In the genomic region with DNA sequence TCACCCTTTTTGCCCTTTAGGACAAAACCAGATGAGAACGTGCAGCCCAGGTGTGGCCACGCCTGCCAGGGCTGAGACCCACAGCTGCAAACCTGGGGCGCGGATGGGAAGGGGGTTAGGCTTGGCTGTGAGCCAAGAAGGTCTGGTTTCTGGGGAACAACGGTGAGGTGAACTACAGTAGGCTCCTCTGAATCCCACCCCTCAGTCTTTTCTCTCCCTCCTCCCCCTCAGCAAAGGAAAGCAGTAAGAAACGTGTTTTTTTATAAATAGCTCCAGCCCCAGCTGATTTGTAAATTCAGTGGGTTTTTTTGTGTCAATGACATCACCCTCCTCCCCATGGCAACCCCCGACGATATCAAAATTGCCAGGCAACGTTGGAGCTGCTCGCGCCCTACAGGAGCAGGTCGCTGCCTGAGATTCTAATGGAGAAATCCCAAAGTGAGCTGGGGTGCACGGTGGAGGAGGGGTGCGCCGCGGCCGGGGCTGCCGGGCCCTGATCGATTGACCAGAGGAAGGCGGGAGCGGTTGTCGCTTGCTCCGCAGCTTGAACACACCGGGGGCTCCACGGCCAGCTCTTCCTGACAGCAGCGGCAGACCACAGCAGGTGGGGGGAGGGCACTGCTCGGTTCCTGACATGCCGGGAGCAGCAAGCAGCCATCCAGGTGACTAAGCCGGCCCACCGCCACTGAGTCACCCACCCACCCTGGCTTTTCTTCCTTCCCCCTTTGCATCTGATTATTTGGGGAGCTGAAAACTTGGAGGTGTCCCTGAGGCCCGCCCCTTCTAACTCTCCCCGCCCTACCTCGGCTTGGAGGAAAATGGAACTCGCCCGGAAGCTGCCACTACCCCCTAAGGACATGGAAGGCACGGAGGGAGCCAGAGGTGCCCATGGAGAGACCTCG, we compare ENCODE assay signal across 8 mouse cellular contexts. TPM values are rescaled to one million over a fixed set of nuclear protein-coding genes. Genes with fewer than 3 reads are reported as not detected.
DNase-seq lines count a peak whose midpoint lies in the region; ATAC-seq lines count a peak whose summit lies in the region.

A gene (plus strand): TSS at position 402 of the 902 bp plus-strand sequence.

- no peak for DNase-seq in kidney, postnatal 25 days
- peak; percentile 77 for DNase-seq in R1 (ENCODE audit: low read depth, low spot score)
- DNase-seq in hindbrain, embryonic 14.5 days (ENCODE audit: low spot score): peak; percentile 70
- peak; percentile 51 for DNase-seq in limb, embryonic 10.5 days (ENCODE audit: low spot score)

- no peak within 1 kb of the TSS for H3K27ac ChIP-seq in kidney, embryonic 14.5 days (ENCODE audit: low read depth, low read length)
- peak within 1 kb of the TSS; percentile 34; the same call in 1 of the 2 replicates for H3K27ac ChIP-seq in embryonic facial prominence, embryonic 15.5 days (replicated peaks)
- peak within 1 kb of the TSS; percentile 76 for H3K27ac ChIP-seq in hindbrain, embryonic 14.5 days
- peak within 1 kb of the TSS; percentile 26; the same call in 1 of the 2 replicates for H3K27ac ChIP-seq in limb, embryonic 10.5 days
- peak within 1 kb of the TSS; percentile 81 for H3K27ac ChIP-seq in neural tube, embryonic 15.5 days (replicated peaks)

- H3K4me3 ChIP-seq in kidney, embryonic 14.5 days (ENCODE audit: low read length): peak within 1 kb of the TSS; percentile 40
- peak within 1 kb of the TSS; percentile 37 for H3K4me3 ChIP-seq in embryonic facial prominence, embryonic 15.5 days (replicated peaks)
- H3K4me3 ChIP-seq in hindbrain, embryonic 14.5 days (replicated peaks; ENCODE audit: low read length): peak within 1 kb of the TSS; percentile 52
- peak within 1 kb of the TSS; percentile 53 for H3K4me3 ChIP-seq in limb, embryonic 10.5 days
- peak within 1 kb of the TSS; percentile 56 for H3K4me3 ChIP-seq in neural tube, embryonic 15.5 days (replicated peaks)

- no peak for ATAC-seq in kidney, embryonic 14.5 days (ENCODE audit: low FRiP score, low TSS enrichment)
- 0 out of 2 replicates have a peak, but pooled peaks have one; percentile 19 for ATAC-seq in embryonic facial prominence, embryonic 15.5 days (ENCODE audit: insufficient number of reproducible peaks, low FRiP score, low TSS enrichment, low read depth)
- ATAC-seq in hindbrain, embryonic 14.5 days (ENCODE audit: low FRiP score): peak; percentile 41
- ATAC-seq in neural tube, embryonic 15.5 days (ENCODE audit: low FRiP score): peak; percentile 62
- no peak for ATAC-seq in monocyte, adult 5-6 weeks (replicated peaks; ENCODE audit: insufficient number of reproducible peaks, low FRiP score, low TSS enrichment, poor library complexity, severe bottlenecking)

- H3K4me1 ChIP-seq in kidney, embryonic 14.5 days (ENCODE audit: control insufficient read depth, insufficient read depth, low read length): peaks cover 14% of the 10 kb centered on the region
- H3K4me1 ChIP-seq in embryonic facial prominence, embryonic 15.5 days: peaks cover 30% of the 10 kb centered on the region
- H3K4me1 ChIP-seq in hindbrain, embryonic 14.5 days (replicated peaks; ENCODE audit: control insufficient read depth, insufficient read depth, low read length): peaks cover 30% of the 10 kb centered on the region
- peaks cover 50% of the 10 kb centered on the region for H3K4me1 ChIP-seq in limb, embryonic 10.5 days
- peaks cover 60% of the 10 kb centered on the region for H3K4me1 ChIP-seq in neural tube, embryonic 15.5 days

- H3K4me2 ChIP-seq in kidney, embryonic 14.5 days (replicated peaks; ENCODE audit: low read depth, low read length): peak within 1 kb of the TSS; percentile 74
- peak within 1 kb of the TSS; percentile 54 for H3K4me2 ChIP-seq in embryonic facial prominence, embryonic 15.5 days (replicated peaks)
- H3K4me2 ChIP-seq in hindbrain, embryonic 14.5 days (replicated peaks): peak within 1 kb of the TSS; percentile 75
- H3K4me2 ChIP-seq in neural tube, embryonic 15.5 days: peak within 1 kb of the TSS; percentile 82

- H3K9ac ChIP-seq in kidney, embryonic 14.5 days (ENCODE audit: low read depth, low read length): peak within 1 kb of the TSS; percentile 51
- H3K9ac ChIP-seq in embryonic facial prominence, embryonic 15.5 days: no peak within 1 kb of the TSS
- peak within 1 kb of the TSS; percentile 75 for H3K9ac ChIP-seq in hindbrain, embryonic 14.5 days
- peak within 1 kb of the TSS; percentile 64 for H3K9ac ChIP-seq in neural tube, embryonic 15.5 days (replicated peaks)

- H3K36me3 ChIP-seq in kidney, embryonic 14.5 days (ENCODE audit: control insufficient read depth, insufficient read depth, low read length): no peaks in the 10 kb centered on the region
- no peaks in the 10 kb centered on the region for H3K36me3 ChIP-seq in embryonic facial prominence, embryonic 15.5 days
- no peaks in the 10 kb centered on the region for H3K36me3 ChIP-seq in hindbrain, embryonic 14.5 days (replicated peaks; ENCODE audit: control insufficient read depth, insufficient read depth)
- H3K36me3 ChIP-seq in limb, embryonic 10.5 days: no peaks in the 10 kb centered on the region
- no peaks in the 10 kb centered on the region for H3K36me3 ChIP-seq in neural tube, embryonic 15.5 days

- under 1% methylated on average over 35 of the region's 37 CpGs for WGBS in kidney, embryonic 14.5 days
- 1% methylated on average over 37 of the region's 37 CpGs for WGBS in embryonic facial prominence, embryonic 15.5 days
- WGBS in hindbrain, embryonic 14.5 days: 2% methylated on average over 37 of the region's 37 CpGs
- 2% methylated on average over 37 of the region's 37 CpGs for WGBS in limb, embryonic 10.5 days
- WGBS in neural tube, embryonic 15.5 days: 2% methylated on average over 37 of the region's 37 CpGs

- no peaks in the 10 kb centered on the region for H3K9me3 ChIP-seq in kidney, embryonic 14.5 days (ENCODE audit: control insufficient read depth, low read length)
- no peaks in the 10 kb centered on the region for H3K9me3 ChIP-seq in embryonic facial prominence, embryonic 15.5 days (replicated peaks)
- no peaks in the 10 kb centered on the region for H3K9me3 ChIP-seq in hindbrain, embryonic 14.5 days (ENCODE audit: control insufficient read depth, low read length)
- no peaks in the 10 kb centered on the region for H3K9me3 ChIP-seq in limb, embryonic 10.5 days (replicated peaks)
- no peaks in the 10 kb centered on the region for H3K9me3 ChIP-seq in neural tube, embryonic 15.5 days (replicated peaks)

- peaks cover 19% of the 10 kb centered on the region for H3K27me3 ChIP-seq in kidney, embryonic 14.5 days (ENCODE audit: control insufficient read depth, insufficient read depth, low read length)
- H3K27me3 ChIP-seq in embryonic facial prominence, embryonic 15.5 days: peaks cover 17% of the 10 kb centered on the region
- no peaks in the 10 kb centered on the region for H3K27me3 ChIP-seq in hindbrain, embryonic 14.5 days (ENCODE audit: control insufficient read depth, insufficient read depth, low read length)
- H3K27me3 ChIP-seq in limb, embryonic 10.5 days (ENCODE audit: low read depth, poor library complexity, severe bottlenecking): peaks cover 55% of the 10 kb centered on the region
- H3K27me3 ChIP-seq in neural tube, embryonic 15.5 days (replicated peaks): no peaks in the 10 kb centered on the region

RNA-seq across cellular contexts. Expression of the gene that starts here (rescaled TPM):
- 0.54 and 0.90 TPM in 2 replicates for polyA plus RNA-seq in kidney, embryonic 14.5 days (2014; fragmentation: Nextera tagmentation; extraction: Ambion mirVana)
- 8.5 TPM in 2 replicates for polyA plus RNA-seq in embryonic facial prominence, embryonic 15.5 days (2015; fragmentation: Nextera tagmentation; extraction: Ambion mirVana)
- 39.9 and 41.7 TPM in 2 replicates for polyA plus RNA-seq in hindbrain, embryonic 14.5 days (2014; fragmentation: Nextera tagmentation; extraction: Ambion mirVana)
- 0.65 and 0.75 TPM in 2 replicates for polyA plus RNA-seq in limb, embryonic 10.5 days (2016; fragmentation: Nextera tagmentation; extraction: Ambion mirVana)
- 40.2 and 42.4 TPM in 2 replicates for polyA plus RNA-seq in neural tube, embryonic 15.5 days (2015; fragmentation: Nextera tagmentation; extraction: Ambion mirVana)
- total RNA-seq in monocyte, adult 5-6 weeks (2017): 0.21 TPM in 1 of 3 replicates, not detected in the others

Comparison
In these comparisons a context has a peak if more than half of its experiments do, and no peak if none do; other contexts are left out.
1. Peak in DNase-seq, H3K4me3 ChIP-seq and H3K27ac ChIP-seq in limb, embryonic 10.5 days; RNA of the gene not detected or under 1 TPM.
2. ATAC-seq: peak in embryonic facial prominence, embryonic 15.5 days (single experiment), hindbrain, embryonic 14.5 days (single experiment) and neural tube, embryonic 15.5 days (single experiment); none in kidney, embryonic 14.5 days (single experiment) and monocyte, adult 5-6 weeks (single experiment).
3. DNase-seq: peak in R1 (single experiment) and hindbrain, embryonic 14.5 days (single experiment); none in kidney, postnatal 25 days (0 of 2).
4. Peak in every context shown above with its lines, with median percentiles within 50 percentile points of each other: H3K4me2 ChIP-seq and H3K4me3 ChIP-seq.